Comparison of ENCODE assay signal across 33 mouse cellular contexts in the genomic region with DNA sequence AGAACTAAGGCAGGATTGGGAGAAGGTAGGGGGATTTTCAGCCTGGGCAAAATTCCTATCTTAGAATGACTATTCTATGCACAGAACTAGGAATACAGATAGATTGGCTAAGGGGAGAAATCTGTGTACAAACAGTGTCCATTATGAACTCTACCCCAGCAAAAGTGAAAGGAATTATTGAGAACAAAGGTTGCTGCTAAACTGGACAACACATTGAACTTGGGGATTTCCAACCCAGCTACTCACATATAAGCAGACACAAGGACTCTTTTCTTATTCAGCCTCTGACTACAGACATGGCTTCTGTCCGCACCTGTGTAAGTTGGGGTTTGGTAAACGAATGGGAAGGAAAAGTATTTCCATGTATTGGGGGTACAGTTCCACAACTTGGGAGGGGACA. TPM values are rescaled to one million over a fixed set of nuclear protein-coding genes. Genes with fewer than 3 reads are reported as not detected.
DNase-seq lines count a peak whose midpoint lies in the region; ATAC-seq and TF ChIP-seq lines count a peak whose summit lies in the region.
"Had no signal": no experiment of that assay in that cellular context is flagged by ENCODE, and none has a peak within 500 bp of the region (broad histone marks: within the 10 kb centered on the region; RNA-seq: fewer than 3 reads in every experiment).

Ubd (plus strand) TSS at position 237 of the 400 bp plus-strand sequence.

- ATAC-seq in heart, embryonic 11.5 days (replicated peaks; ENCODE audit: insufficient number of reproducible peaks, low FRiP score, low TSS enrichment): no peak
- ATAC-seq: forebrain, embryonic 16.5 days; hindbrain, embryonic 16.5 days; intestine, embryonic 15.5 days had no signal

- TF ChIP-seq EP300 in ES-Bruce4 (IDR thresholded peaks at IDR 0.05; ENCODE audit: insufficient read depth, low read depth, low read length): no peak

- peak within 1 kb of the TSS; percentile 62 for H3K9ac ChIP-seq in ES-Bruce4 (ENCODE audit: low read depth, poor library complexity, severe bottlenecking)
- H3K9ac ChIP-seq in heart, embryonic 11.5 days (ENCODE audit: low read depth, low read length): no peak within 1 kb of the TSS
- H3K9ac ChIP-seq: embryonic facial prominence, embryonic 13.5 days; forebrain, embryonic 12.5 days; heart, embryonic 12.5 days; heart, embryonic 15.5 days; hindbrain, embryonic 13.5 days; intestine, embryonic 15.5 days had no signal

- no peak within 1 kb of the TSS for H3K4me2 ChIP-seq in heart, embryonic 11.5 days
- H3K4me2 ChIP-seq: embryonic facial prominence, embryonic 13.5 days; forebrain, embryonic 12.5 days; heart, embryonic 12.5 days; heart, embryonic 15.5 days; hindbrain, embryonic 13.5 days; intestine, embryonic 15.5 days had no signal

- 79% methylated on average over 2 of the region's 2 CpGs for WGBS in heart, embryonic 11.5 days (ENCODE audit: insufficient replicate concordance)

- DNase-seq in thymus, postnatal 0 days (ENCODE audit: low spot score): no peak
- DNase-seq in thymus, postnatal 25 days: no peak
- DNase-seq in left cerebral cortex, adult 11 months (ENCODE audit: low spot score): no peak
- DNase-seq in heart, adult 18-20 months: no peak
- DNase-seq: adrenal gland, adult 8-10 months; adrenal gland, postnatal 25 days; cerebellum, adult 11 months; cerebellum, adult 2 months; cerebellum, adult 9-11 months; cerebellum, postnatal 36 days; embryo, embryonic 11 days; gastrocnemius, postnatal 10 days; gastrocnemius, postnatal 36 days; heart, postnatal 10 days; heart, postnatal 36 days had no signal

- H3K27me3 ChIP-seq in ES-Bruce4 (ENCODE audit: control insufficient read depth, insufficient read depth, low read length, poor library complexity, severe bottlenecking): no peaks in the 10 kb centered on the region
- peaks cover 37% of the 10 kb centered on the region for H3K27me3 ChIP-seq in heart, embryonic 11.5 days (ENCODE audit: control insufficient read depth, insufficient read depth, low read length)

- TF ChIP-seq CTCF in ES-Bruce4 (IDR thresholded peaks at IDR 0.05; ENCODE audit: low read depth, low read length): no peak

- H3K27ac ChIP-seq in ES-Bruce4 (ENCODE audit: insufficient read depth, low read length): peak within 1 kb of the TSS; percentile 85
- peak within 1 kb of the TSS; percentile 68; the same call in 1 of the 2 replicates for H3K27ac ChIP-seq in brown adipose tissue, adult 24 weeks (replicated peaks; ENCODE audit: low read depth, low read length)
- H3K27ac ChIP-seq in heart, embryonic 11.5 days (ENCODE audit: low read depth, low read length): no peak within 1 kb of the TSS
- H3K27ac ChIP-seq: embryonic facial prominence, embryonic 10.5 days; embryonic facial prominence, embryonic 13.5 days; forebrain, embryonic 12.5 days; heart, embryonic 15.5 days; hindbrain, embryonic 10.5 days; hindbrain, embryonic 13.5 days; intestine, embryonic 15.5 days had no signal

- no peaks in the 10 kb centered on the region for H3K9me3 ChIP-seq in ES-Bruce4 (replicated peaks; ENCODE audit: control insufficient read depth, insufficient read depth, low read length, poor library complexity, severe bottlenecking)
- no peaks in the 10 kb centered on the region for H3K9me3 ChIP-seq in heart, embryonic 11.5 days (replicated peaks; ENCODE audit: control insufficient read depth, low read length)
- H3K9me3 ChIP-seq: embryonic facial prominence, embryonic 10.5 days; embryonic facial prominence, embryonic 13.5 days; forebrain, embryonic 12.5 days; heart, embryonic 12.5 days; heart, embryonic 15.5 days; hindbrain, embryonic 10.5 days; hindbrain, embryonic 13.5 days; intestine, embryonic 15.5 days had no signal

- peak within 1 kb of the TSS; percentile 42 for H3K4me3 ChIP-seq in ES-Bruce4 (ENCODE audit: low read depth, low read length)
- 0 out of 2 replicates have a peak within 1 kb of the TSS, but pooled peaks have one; percentile 17 for H3K4me3 ChIP-seq in brown adipose tissue, adult 24 weeks (ENCODE audit: insufficient read depth, low read depth, low read length)
- no peak within 1 kb of the TSS for H3K4me3 ChIP-seq in heart, embryonic 11.5 days (ENCODE audit: low read depth, low read length)
- H3K4me3 ChIP-seq: embryonic facial prominence, embryonic 10.5 days; embryonic facial prominence, embryonic 13.5 days; erythroblast, embryonic 14.5 days; forebrain, embryonic 12.5 days; heart, embryonic 12.5 days; heart, embryonic 15.5 days; hindbrain, embryonic 10.5 days; hindbrain, embryonic 13.5 days; intestine, embryonic 15.5 days had no signal

- TF ChIP-seq POLR2A in ES-Bruce4 (IDR thresholded peaks at IDR 0.05; ENCODE audit: insufficient read depth, low read length): no peak

- H3K4me1 ChIP-seq in ES-Bruce4 (ENCODE audit: control insufficient read depth, insufficient read depth, low read length): peaks cover 11% of the 10 kb centered on the region
- H3K4me1 ChIP-seq in brown adipose tissue, adult 24 weeks (ENCODE audit: control insufficient read depth, insufficient read depth, insufficient read length, low read length): peaks cover 4% of the 10 kb centered on the region; the same call in 1 of the 2 replicates
- no peaks in the 10 kb centered on the region for H3K4me1 ChIP-seq in heart, embryonic 11.5 days (ENCODE audit: control insufficient read depth, insufficient read depth, low read length)

- H3K36me3 ChIP-seq in ES-Bruce4 (ENCODE audit: control insufficient read depth, insufficient read depth, low read length, poor library complexity, severe bottlenecking): no peaks in the 10 kb centered on the region
- H3K36me3 ChIP-seq in heart, embryonic 11.5 days (ENCODE audit: control insufficient read depth, insufficient read depth, low read length): no peaks in the 10 kb centered on the region
- H3K36me3 ChIP-seq: embryonic facial prominence, embryonic 10.5 days; embryonic facial prominence, embryonic 13.5 days; forebrain, embryonic 12.5 days; heart, embryonic 12.5 days; heart, embryonic 15.5 days; hindbrain, embryonic 10.5 days; hindbrain, embryonic 13.5 days; intestine, embryonic 15.5 days had no signal

RNA-seq across cellular contexts. Expression of gene Ubd, which starts in this region (rescaled TPM):
- polyA plus RNA-seq in thymus, postnatal 0 days (2015; fragmentation: Nextera tagmentation; extraction: Ambion mirVana): 83.6 and 90.3 TPM in 2 replicates
- 56.7 and 70.8 TPM in 2 replicates for polyA plus RNA-seq in ES-Bruce4 (2011; ENCODE audit: insufficient read depth, insufficient read length, low read depth, missing spikeins)
- polyA plus RNA-seq in brown adipose tissue, adult 24 weeks (2012; ENCODE audit: insufficient read depth, insufficient read length, missing spikeins): 2.6 and 2.9 TPM in 2 replicates
- 1 to 10 TPM in 1 of 2 experiments, not detected in 1; 1.2 TPM for total RNA-seq in heart, adult 18-20 months (2021)
- polyA plus RNA-seq in heart, embryonic 11.5 days (2014; fragmentation: Nextera tagmentation; extraction: Ambion mirVana): not detected in 2 replicates
- total RNA-seq: adrenal gland, postnatal 25 days; gastrocnemius, postnatal 10 days; granulocyte monocyte progenitor cell, adult 5-6 weeks; heart, adult 8-10 months; heart, postnatal 10 days; heart, postnatal 36 days; MEL had no signal
- polyA plus RNA-seq: cerebellum, adult 2 months; cortical plate, adult 2 months; embryonic facial prominence, embryonic 10.5 days; embryonic facial prominence, embryonic 13.5 days; erythroblast, embryonic 14.5 days; forebrain, embryonic 12.5 days; forebrain, embryonic 16.5 days; heart, embryonic 12.5 days; hindbrain, embryonic 10.5 days; hindbrain, embryonic 13.5 days; hindbrain, embryonic 16.5 days; intestine, embryonic 15.5 days had no signal

Comparison
In these comparisons a context has a peak if more than half of its experiments do, and no peak if none do; other contexts are left out.
1. RNA of gene Ubd (polyA plus RNA-seq): 83.6 to 90.3 TPM in thymus, postnatal 0 days and 56.7 to 70.8 TPM in ES-Bruce4; 2.6 to 2.9 TPM in brown adipose tissue, adult 24 weeks and not detected in heart, embryonic 11.5 days; every median in the first group is over 10 times any median in the second.